Mouse (Mus musculus): ENCODE measurements around the gene Dlg2. TPM values are rescaled to one million over a fixed set of nuclear protein-coding genes. Genes with fewer than 3 reads are reported as not detected.

Dlg2 gene
- 0.29 to 0.63 TPM (median 0.51 TPM) in 3 of 4 replicates, not detected in the other for total RNA-seq (2023; ENCODE audit: inconsistent age)

GRCm38 (mm10) chr7:90476313-90477245, at the start of gene Dlg2:
Gene Dlg2, plus strand, starts transcription at chr7:90476672.

GRCm38 (mm10) chr7:90442518-90443080, 33.9 kb upstream of the Dlg2 start, which contains the start of gene Crebzf:
Gene Crebzf, plus strand, starts transcription at chr7:90442729.

GRCm38 (mm10) chr7:90456845-90457468, 19.5 kb upstream of the Dlg2 start, which contains the start of gene Tmem126a:
Gene Tmem126a, minus strand, starts transcription at chr7:90457229.

DNA sequence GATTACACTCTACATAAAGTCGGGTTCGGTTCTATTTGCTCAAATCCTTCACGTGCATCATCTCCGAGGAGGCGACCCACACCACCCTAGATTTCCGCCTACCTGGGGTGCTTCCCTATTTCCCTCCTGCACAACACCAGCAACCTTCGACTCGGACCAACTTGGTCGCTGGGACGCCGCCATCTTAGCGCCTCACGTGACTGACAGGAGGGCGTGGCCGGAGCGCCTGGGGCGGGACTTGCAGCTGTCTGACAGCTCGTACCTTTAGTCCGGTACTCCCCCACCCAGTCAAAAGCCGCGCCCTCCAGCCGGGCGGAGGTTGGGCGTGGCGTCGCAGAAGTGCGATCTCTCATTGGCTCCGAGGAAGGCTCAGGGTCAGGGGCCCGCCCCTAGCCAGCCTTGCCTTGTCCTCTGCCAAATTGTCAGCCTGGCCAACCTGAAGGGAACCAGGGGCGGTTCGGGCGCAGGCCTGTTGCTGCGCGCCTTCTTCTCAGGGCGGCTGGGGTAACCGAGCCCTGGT, 619 bp upstream of the Dlg2 start, which contains the start of gene Tmem126b:
Gene Tmem126b, minus strand, starts transcription at position 209 of the 520 bp plus-strand sequence.

Other genes with a start within 250 kb of the Dlg2 start
- gene Ccdc83, start 210.9 kb upstream of the Dlg2 start, total RNA-seq (2023; ENCODE audit: inconsistent age) = not detected in 4 replicates
- 0.67 to 2.4 TPM (median 1.5 TPM) in 4 replicates for gene Sytl2, start 174.4 kb upstream of the Dlg2 start, total RNA-seq (2023; ENCODE audit: inconsistent age)
- gene Ccdc89, start 50.1 kb upstream of the Dlg2 start, total RNA-seq (2023; ENCODE audit: inconsistent age) = not detected in 4 replicates
- 112 to 134 TPM (median 120 TPM) in 4 replicates for gene Crebzf, start 33.9 kb upstream of the Dlg2 start, total RNA-seq (2023; ENCODE audit: inconsistent age)
- gene Tmem126a, start 19.4 kb upstream of the Dlg2 start, total RNA-seq (2023; ENCODE audit: inconsistent age) = 25.5 to 36.0 TPM (median 31.4 TPM) in 4 replicates
- gene Tmem126b, start 671 bp upstream of the Dlg2 start, total RNA-seq (2023; ENCODE audit: inconsistent age) = 5.3 to 6.9 TPM (median 5.8 TPM) in 4 replicates